Mouse (Mus musculus) bone marrow, adult 2 months (tissue): ENCODE results near the gene Lipo2.
"Not testable (repeated sequence)": the region's sequence is repeated elsewhere in the genome, so short reads cannot be mapped to it uniquely, and the experiment has no call there.

Experiments used
- CTCF ChIP-seq: fragments of 200-500 bp; IDR thresholded peaks from 2 replicates; pipeline ENCODE4 v1.5.1; 2011; ENCODE audit warnings: low read length, control low read depth; ENCODE audit not compliant: control insufficient read depth, insufficient read depth
- POLR2A ChIP-seq: fragments of 200-500 bp; IDR thresholded peaks from 2 replicates; pipeline ENCODE4 v1.6.1; 2011; ENCODE audit warnings: low read depth, mild to moderate bottlenecking, control low read depth, low read length, borderline replicate concordance; ENCODE audit not compliant: control insufficient read depth

GRCm38 (mm10) chr19:33751259-33751658 is at the start of gene Lipo2:
- not testable (repeated sequence) for TF ChIP-seq POLR2A, CTCF
